Mouse (Mus musculus): Measurements from ENCODE around the gene Pax2. TPM values are rescaled to one million over a fixed set of nuclear protein-coding genes. Genes with fewer than 3 reads are reported as not detected.

Pax2 gene
- total and polyA plus RNA-seq, 3 experiments = not detected

DNA sequence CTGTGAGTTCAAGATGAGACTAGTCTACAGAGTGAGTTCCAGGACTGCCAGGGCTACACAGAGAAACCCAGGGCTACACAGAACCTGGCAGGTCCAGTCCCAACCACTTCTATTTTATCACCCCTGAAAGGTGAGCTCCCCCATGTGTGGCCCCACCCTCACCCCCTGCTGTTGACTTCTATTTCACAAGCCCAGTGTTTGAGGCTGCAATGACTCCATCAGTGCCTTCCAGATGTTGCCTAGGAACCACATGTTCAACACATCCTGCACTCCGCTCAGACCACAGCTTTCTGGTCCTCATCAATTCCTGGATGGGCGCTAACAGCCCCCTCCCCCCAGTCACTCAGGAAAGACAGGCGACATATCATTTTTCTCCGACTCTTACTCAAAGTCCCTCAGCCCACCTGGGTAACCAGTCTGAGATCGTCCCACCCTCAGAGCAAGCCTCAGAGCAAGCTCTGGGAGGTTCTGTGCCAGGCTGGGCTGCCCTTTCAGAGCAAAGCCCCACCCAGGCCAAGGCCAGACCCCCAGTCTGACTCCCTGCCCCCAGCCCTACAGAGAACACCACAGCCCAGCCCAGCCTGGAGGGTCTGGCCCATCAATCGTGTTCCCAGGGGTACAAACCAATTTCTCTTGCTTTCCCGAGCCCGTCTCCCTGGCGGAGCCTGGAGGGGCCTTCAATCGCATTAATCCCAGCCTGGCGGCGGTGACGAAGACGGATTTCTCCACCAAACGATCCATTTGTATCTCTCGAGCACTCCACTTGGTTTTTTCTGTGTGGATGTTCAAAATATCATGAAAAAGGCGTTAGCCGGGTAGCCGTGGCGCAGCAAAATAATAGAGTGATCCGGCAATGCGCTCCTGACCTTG, 38.9 kb upstream of the Pax2 start:
- Histone ChIP-seq H3K27ac (ENCODE audit: control insufficient read depth, low read depth, low read length) (no peak overlapping the region), H3K36me3 (ENCODE audit: control insufficient read depth in 1 of 2, insufficient read depth in 2 of 2, low read length in 2 of 2) (no peaks in the 10 kb centered on the region), H3K9me3 (replicated peaks; ENCODE audit: insufficient read depth, low read length) (no peaks in the 10 kb centered on the region), H3K9ac (ENCODE audit: control insufficient read depth, low read depth, low read length, poor library complexity, severe bottlenecking) (no peak overlapping the region), H3K79me2 (ENCODE audit: control insufficient read depth, insufficient read depth, low read length, poor library complexity) (no peaks in the 10 kb centered on the region), H3K4me3 (ENCODE audit: control insufficient read depth in 1 of 2, insufficient read depth in 1 of 2, low read depth in 2 of 2, low read length in 2 of 2) (no peak overlapping the region), H3K4me1 (ENCODE audit: control insufficient read depth in 1 of 2, insufficient read depth in 2 of 2, low read length in 2 of 2) (no peaks in the 10 kb centered on the region), H3K27me3 (ENCODE audit: control insufficient read depth in 1 of 2, insufficient read depth in 2 of 2, low read length in 2 of 2) (no peaks in the 10 kb centered on the region)
- no peak for DNase-seq (ENCODE audit: low read depth, low spot score)
- TF ChIP-seq TAL1 (IDR thresholded peaks at IDR 0.05; ENCODE audit: low read length) (no peak), SMC3 (IDR thresholded peaks at IDR 0.05; ENCODE audit: low read depth, low read length) (no peak), MAZ (IDR thresholded peaks at IDR 0.05; ENCODE audit: low read depth, low read length) (no peak), POLR2AphosphoS5 (IDR thresholded peaks at IDR 0.05; ENCODE audit: borderline replicate concordance, low read depth, low read length) (no peak), NRF1 (IDR thresholded peaks at IDR 0.05; ENCODE audit: insufficient read depth, low read depth, low read length, poor library complexity, severe bottlenecking) (no peak), GABPA (IDR thresholded peaks at IDR 0.05; ENCODE audit: low read depth, low read length) (no peak), CHD1 (IDR thresholded peaks at IDR 0.05; ENCODE audit: low read depth, low read length) (no peak), ZNF384 (IDR thresholded peaks at IDR 0.05; ENCODE audit: low read depth, low read length) (no peak), USF1 (IDR thresholded peaks at IDR 0.05; ENCODE audit: low read depth, low read length) (no peak), EP300 (IDR thresholded peaks at IDR 0.05; ENCODE audit: low read depth in 1 of 2, low read length in 2 of 2) (no peak)

DNA sequence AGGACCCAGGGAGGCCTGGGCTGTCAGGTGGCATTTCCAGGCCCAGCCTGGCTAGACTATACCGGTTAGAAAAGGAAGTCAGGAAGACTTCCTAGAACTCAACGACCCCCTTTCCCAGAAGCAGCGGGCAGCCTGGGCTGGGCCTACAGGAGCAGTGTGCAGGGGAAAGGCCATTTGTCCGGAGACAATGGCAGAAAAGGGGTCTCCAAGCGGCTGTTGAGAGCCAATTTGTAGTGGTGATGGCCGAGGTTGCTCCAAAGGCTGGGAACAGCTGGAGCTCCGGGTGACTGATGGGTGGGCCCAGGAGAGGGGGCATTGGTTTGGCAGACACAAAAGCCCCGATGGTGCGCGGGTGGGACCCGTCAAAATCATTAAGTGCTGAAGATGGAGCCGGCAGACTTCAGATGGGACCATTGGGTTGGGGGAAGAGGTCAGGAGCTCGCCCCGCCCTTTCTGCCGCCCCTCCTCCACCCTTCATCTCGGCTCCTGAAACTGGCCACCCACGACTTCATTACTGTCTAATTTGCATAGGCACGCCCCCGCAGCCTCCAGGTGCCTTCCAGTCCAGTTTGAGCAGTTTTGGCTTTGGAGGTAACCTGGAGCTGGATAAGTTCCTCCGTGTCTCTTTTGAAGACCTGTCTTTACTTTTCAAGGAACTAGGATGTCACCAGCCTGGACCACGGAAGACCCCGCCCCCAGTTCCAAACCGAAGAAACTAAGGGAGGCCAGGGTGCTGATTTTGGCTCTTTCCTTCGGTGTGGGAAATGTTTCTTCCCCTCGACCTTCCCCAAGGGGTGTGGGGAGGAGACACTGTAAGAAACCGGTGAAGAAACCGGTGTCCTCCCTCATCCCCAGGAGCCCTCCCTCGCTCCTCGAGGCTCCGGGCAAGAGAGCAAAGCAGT, 36.3 kb upstream of the Pax2 start:
- Histone ChIP-seq H3K4me3 (ENCODE audit: control insufficient read depth in 1 of 2, insufficient read depth in 1 of 2, low read depth in 2 of 2, low read length in 2 of 2) (no peak overlapping the region), H3K9me3 (replicated peaks; ENCODE audit: insufficient read depth, low read length) (no peaks in the 10 kb centered on the region), H3K27ac (ENCODE audit: control insufficient read depth, low read depth, low read length) (no peak overlapping the region), H3K9ac (ENCODE audit: control insufficient read depth, low read depth, low read length, poor library complexity, severe bottlenecking) (no peak overlapping the region), H3K4me1 (ENCODE audit: control insufficient read depth in 1 of 2, insufficient read depth in 2 of 2, low read length in 2 of 2) (no peaks in the 10 kb centered on the region), H3K27me3 (ENCODE audit: control insufficient read depth in 1 of 2, insufficient read depth in 2 of 2, low read length in 2 of 2) (no peaks in the 10 kb centered on the region), H3K79me2 (ENCODE audit: control insufficient read depth, insufficient read depth, low read length, poor library complexity) (no peaks in the 10 kb centered on the region), H3K36me3 (ENCODE audit: control insufficient read depth in 1 of 2, insufficient read depth in 2 of 2, low read length in 2 of 2) (no peaks in the 10 kb centered on the region)
- TF ChIP-seq ELF1 (IDR thresholded peaks at IDR 0.05; ENCODE audit: low read depth, low read length) = no peak
- no peak for TF ChIP-seq CHD2 (IDR thresholded peaks at IDR 0.05; ENCODE audit: low read length)
- TF ChIP-seq UBTF (IDR thresholded peaks at IDR 0.05; ENCODE audit: borderline replicate concordance, insufficient read depth, low read depth, low read length) = no peak
- no peak for TF ChIP-seq KAT2A (conservative IDR thresholded peaks at IDR 0.05; ENCODE audit: low read depth, low read length)
- no peak for TF ChIP-seq MYC (IDR thresholded peaks at IDR 0.05; ENCODE audit: low read depth, low read length)
- DNase-seq (ENCODE audit: low read depth, low spot score) = no peak
